Mouse (Mus musculus): Measurements from ENCODE around the gene Trim60.
A peak's percentile ranks its signal among the peaks of the same experiment; 100 is the strongest.
"Not testable (repeated sequence)": the region's sequence is repeated elsewhere in the genome, so short reads cannot be mapped to it uniquely, and the experiment has no call there.

Gene Trim60

GRCm38 (mm10) chr8:65018423-65018822, at the start of gene Trim60, which contains the start of gene Trim61:
Gene Trim60 (minus strand): TSS chr8:65018584.
Gene Trim61 (minus strand): TSS chr8:65018523.
- DNase-seq: no peak

- DNase-seq: no peak
Measured at GRCm38 (mm10) chr8:65067694-65068472, 49.5 kb upstream of the Trim60 start.

- no peak for DNase-seq
Measured at GRCm38 (mm10) chr8:65067031-65067430, 48.6 kb upstream of the Trim60 start.

GRCm38 (mm10) chr8:65065622-65066021, 47.2 kb upstream of the Trim60 start:
- DNase-seq: no peak

GRCm38 (mm10) chr8:65064071-65064470, 45.7 kb upstream of the Trim60 start:
- DNase-seq: no peak

- DNase-seq: no peak
Measured at GRCm38 (mm10) chr8:65062195-65062594, 43.8 kb upstream of the Trim60 start.

GRCm38 (mm10) chr8:65056722-65057121, 38.3 kb upstream of the Trim60 start:
- no peak for DNase-seq

GRCm38 (mm10) chr8:65053968-65054367, 35.6 kb upstream of the Trim60 start:
- no peak for DNase-seq

- no peak for DNase-seq
Measured at GRCm38 (mm10) chr8:65053554-65053953, 35.2 kb upstream of the Trim60 start.

- DNase-seq: no peak
Measured at GRCm38 (mm10) chr8:65047801-65048200, 29.4 kb upstream of the Trim60 start.

GRCm38 (mm10) chr8:65047193-65047592, 28.8 kb upstream of the Trim60 start:
- DNase-seq: no peak

GRCm38 (mm10) chr8:65046565-65046964, 28.2 kb upstream of the Trim60 start:
- no peak for DNase-seq

- DNase-seq: no peak
Measured at GRCm38 (mm10) chr8:65037117-65037533, 18.7 kb upstream of the Trim60 start, which contains the start of gene Apela. Gene Apela (minus strand): TSS chr8:65037336.

GRCm38 (mm10) chr8:65034136-65034535, 15.8 kb upstream of the Trim60 start:
- DNase-seq: no peak

GRCm38 (mm10) chr8:65033056-65033455, 14.7 kb upstream of the Trim60 start:
- no peak for DNase-seq

GRCm38 (mm10) chr8:65032107-65032506, 13.7 kb upstream of the Trim60 start:
- DNase-seq: no peak

- DNase-seq: no peak
Measured at GRCm38 (mm10) chr8:65030735-65031485, 12.5 kb upstream of the Trim60 start.

GRCm38 (mm10) chr8:65029776-65030175, 11.4 kb upstream of the Trim60 start:
- DNase-seq: no peak

GRCm38 (mm10) chr8:65028959-65029686, 10.7 kb upstream of the Trim60 start:
- DNase-seq: no peak

- DNase-seq: peak; percentile 43
Measured at GRCm38 (mm10) chr8:65022485-65022884, 4.1 kb upstream of the Trim60 start.

GRCm38 (mm10) chr8:65007616-65008015, 10.8 kb downstream of the Trim60 start:
- not testable (repeated sequence) for DNase-seq

GRCm38 (mm10) chr8:64998806-64999365, 19.5 kb downstream of the Trim60 start:
- no peak for DNase-seq

- DNase-seq: no peak
Measured at GRCm38 (mm10) chr8:64987731-64988130, 30.7 kb downstream of the Trim60 start, which contains the start of gene Trim75. Gene Trim75 (minus strand): TSS chr8:64987831.
